Mouse (Mus musculus): ENCODE data around the gene Ubr3. TPM values are rescaled to one million over a fixed set of nuclear protein-coding genes. Genes with fewer than 3 reads are reported as not detected.

The Ubr3 gene
- total and polyA plus RNA-seq, 3 experiments, result 12.7 to 78.9 (median 40.5) TPM

DNA sequence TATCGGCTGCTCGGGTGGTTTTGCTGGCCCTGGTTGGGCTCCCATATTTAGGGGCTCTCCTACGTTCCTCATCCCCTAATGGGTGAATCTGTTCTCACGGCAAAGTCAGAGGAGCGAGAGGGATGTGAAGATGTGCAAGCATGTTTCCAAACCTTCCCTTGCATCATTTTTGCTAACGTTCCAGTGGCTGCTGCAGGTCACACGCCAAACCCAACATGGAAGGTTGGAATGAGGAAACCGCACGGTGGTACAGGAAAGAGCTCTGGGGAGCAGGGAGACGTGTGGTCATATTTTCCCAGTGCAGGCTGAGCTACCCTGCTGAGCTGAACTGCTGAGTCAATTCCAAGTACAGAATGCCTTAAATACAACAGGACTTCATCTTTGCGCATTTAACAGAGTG, 150.8 kb downstream of the Ubr3 start:
- Histone ChIP-seq H3K4me1 (ENCODE audit: insufficient read depth, low read depth, low read length) (no peaks in the 10 kb centered on the region), H3K9me3 (replicated peaks) (no peaks in the 10 kb centered on the region), H3K4me3 (ENCODE audit: low read depth, low read length) (no peak overlapping the region), H3K36me3 (replicated peaks) (no peaks in the 10 kb centered on the region), H3K27me3 (ENCODE audit: insufficient read depth, low read length) (peaks cover 4% of the 10 kb centered on the region)
- DNase-seq (ENCODE audit: low spot score) (no peak), ATAC-seq (ENCODE audit: extremely low read depth, insufficient number of reproducible peaks, low FRiP score, poor library complexity, severe bottlenecking) (no peak)
- TF ChIP-seq GATA2 (IDR thresholded peaks at IDR 0.05; ENCODE audit: borderline replicate concordance, low read depth, low read length) (no peak), GATA1 (IDR thresholded peaks at IDR 0.05; ENCODE audit: borderline replicate concordance, low read length) (no peak)

DNA sequence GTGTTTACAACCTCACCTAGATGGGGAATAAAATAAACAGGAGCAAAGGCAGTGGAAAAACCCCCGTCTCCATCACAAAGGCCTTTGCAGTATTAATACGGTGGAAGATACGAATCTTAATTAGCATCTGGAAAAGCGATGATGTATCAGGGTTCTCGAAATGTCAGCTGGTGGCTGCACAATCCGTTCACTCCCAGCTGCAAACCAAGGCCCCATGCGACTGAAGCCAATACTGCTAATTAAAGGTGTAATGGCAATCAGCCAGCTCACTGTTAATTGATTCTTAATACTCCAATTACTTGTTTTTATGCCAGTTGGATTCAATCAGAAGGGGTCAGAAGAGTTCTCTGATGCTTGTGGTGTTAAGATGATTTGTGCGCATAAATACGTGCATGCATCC, 156.8 kb downstream of the Ubr3 start:
- Histone ChIP-seq H3K9me3 (replicated peaks) (no peaks in the 10 kb centered on the region), H3K4me3 (ENCODE audit: low read depth, low read length) (no peak overlapping the region), H3K36me3 (replicated peaks) (no peaks in the 10 kb centered on the region), H3K4me1 (ENCODE audit: insufficient read depth, low read depth, low read length) (no peaks in the 10 kb centered on the region), H3K27me3 (ENCODE audit: insufficient read depth, low read length) (peaks cover 11% of the 10 kb centered on the region)
- ATAC-seq (ENCODE audit: extremely low read depth, insufficient number of reproducible peaks, low FRiP score, poor library complexity, severe bottlenecking) (no peak), DNase-seq (ENCODE audit: low spot score) (no peak)
- TF ChIP-seq CTCF (IDR thresholded peaks at IDR 0.05; ENCODE audit: low read depth, low read length), result no peak
- TF ChIP-seq GATA1 (IDR thresholded peaks at IDR 0.05; ENCODE audit: borderline replicate concordance, low read length), result no peak
- no peak for TF ChIP-seq TAL1 (conservative IDR thresholded peaks at IDR 0.05; ENCODE audit: low read depth, low read length)
- no peak for TF ChIP-seq POLR2AphosphoS5 (IDR thresholded peaks at IDR 0.05; ENCODE audit: insufficient replicate concordance, low read depth, low read length)
- no peak for TF ChIP-seq GATA2 (IDR thresholded peaks at IDR 0.05; ENCODE audit: borderline replicate concordance, low read depth, low read length)

DNA sequence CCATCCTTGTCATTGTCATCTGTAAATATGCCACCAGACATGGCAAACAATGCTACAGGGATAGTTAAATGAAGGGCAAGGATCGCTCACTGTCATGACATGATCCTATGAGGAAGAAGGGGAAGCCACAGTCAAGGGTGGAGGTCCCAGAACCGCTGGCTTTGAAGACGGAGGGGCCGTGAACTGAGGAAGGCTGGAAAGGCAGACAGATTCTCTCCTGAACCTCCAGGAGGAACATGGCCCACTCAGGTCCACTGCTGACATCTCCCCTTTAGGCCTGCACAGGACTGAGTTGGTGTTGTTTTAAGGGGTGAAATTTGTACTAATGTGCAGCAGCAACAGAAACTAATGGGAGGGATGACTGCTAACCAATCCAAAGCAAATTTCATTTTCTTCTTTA, 161.2 kb downstream of the Ubr3 start:
- ATAC-seq (ENCODE audit: extremely low read depth, insufficient number of reproducible peaks, low FRiP score, poor library complexity, severe bottlenecking) (no peak), DNase-seq (ENCODE audit: low spot score) (no peak)
- Histone ChIP-seq H3K27me3 (ENCODE audit: insufficient read depth, low read length) (peaks cover 11% of the 10 kb centered on the region), H3K4me1 (ENCODE audit: insufficient read depth, low read depth, low read length) (no peaks in the 10 kb centered on the region), H3K9me3 (replicated peaks) (no peaks in the 10 kb centered on the region), H3K36me3 (replicated peaks) (no peaks in the 10 kb centered on the region), H3K4me3 (ENCODE audit: low read depth, low read length) (no peak overlapping the region)
- no peak for TF ChIP-seq POLR2AphosphoS5 (IDR thresholded peaks at IDR 0.05; ENCODE audit: insufficient replicate concordance, low read depth, low read length)
- no peak for TF ChIP-seq GATA1 (IDR thresholded peaks at IDR 0.05; ENCODE audit: borderline replicate concordance, low read length)

DNA sequence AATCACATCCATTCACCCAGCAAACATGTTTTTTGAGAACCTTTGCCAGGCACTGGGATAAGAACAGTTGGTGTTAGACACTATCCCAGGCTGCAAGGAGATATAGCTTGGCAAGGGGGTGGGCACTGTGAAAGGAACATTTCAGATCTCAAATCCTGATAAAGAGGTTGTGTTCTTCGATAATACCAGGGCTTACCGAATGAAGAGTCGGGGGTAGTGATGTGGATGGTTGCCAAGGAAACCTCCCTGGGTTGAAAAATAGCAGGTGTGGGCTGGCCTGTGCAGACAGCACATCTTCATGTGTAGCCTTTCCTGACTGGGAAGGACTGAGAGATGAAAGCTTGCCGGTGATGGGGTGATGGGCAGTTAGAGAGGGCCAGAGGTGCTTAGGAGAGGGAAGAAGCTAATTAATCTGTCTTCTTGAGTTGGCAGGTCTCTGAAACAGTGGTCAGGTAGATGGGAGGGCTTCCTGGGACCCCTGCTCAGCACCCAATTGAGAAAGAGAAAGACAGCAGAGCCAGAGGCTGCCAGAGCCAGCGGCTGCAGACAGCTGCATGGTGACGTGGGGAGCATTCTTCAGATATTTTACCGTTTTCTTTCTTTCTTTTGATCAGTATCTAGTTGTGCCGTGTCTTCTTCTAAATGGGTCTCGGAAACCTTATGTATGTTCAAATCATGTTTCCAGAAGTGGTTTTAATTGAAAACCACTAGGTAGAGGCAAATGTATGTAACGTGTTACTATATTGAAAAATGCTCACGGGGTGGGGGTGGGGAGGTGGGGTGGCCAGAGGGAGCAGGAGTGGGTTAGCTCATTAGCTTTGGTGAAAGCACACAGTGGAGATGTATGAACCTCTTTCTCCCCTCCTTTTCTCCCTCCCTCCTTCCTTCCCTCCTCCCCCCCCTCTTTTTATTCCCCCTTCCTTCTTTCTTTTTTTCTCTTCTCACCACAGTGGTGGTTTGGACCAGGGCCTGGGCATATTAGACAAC, 163.6 kb downstream of the Ubr3 start:
- no peaks in the 10 kb centered on the region for H3K9me3 ChIP-seq (replicated peaks)
- DNase-seq (ENCODE audit: low spot score) (no peak), ATAC-seq (ENCODE audit: extremely low read depth, insufficient number of reproducible peaks, low FRiP score, poor library complexity, severe bottlenecking) (no peak)
- no peaks in the 10 kb centered on the region for H3K36me3 ChIP-seq (replicated peaks)
- H3K4me3 ChIP-seq (ENCODE audit: low read depth, low read length), result no peak overlapping the region
- TF ChIP-seq CTCF (IDR thresholded peaks at IDR 0.05; ENCODE audit: low read depth, low read length) (no peak), GATA1 (IDR thresholded peaks at IDR 0.05; ENCODE audit: borderline replicate concordance, low read length) (no peak), GATA2 (IDR thresholded peaks at IDR 0.05; ENCODE audit: borderline replicate concordance, low read depth, low read length) (no peak), POLR2AphosphoS5 (IDR thresholded peaks at IDR 0.05; ENCODE audit: insufficient replicate concordance, low read depth, low read length) (no peak), TAL1 (conservative IDR thresholded peaks at IDR 0.05; ENCODE audit: low read depth, low read length) (no peak)
- H3K27me3 ChIP-seq (ENCODE audit: insufficient read depth, low read length), result peaks cover 12% of the 10 kb centered on the region
- H3K4me1 ChIP-seq (ENCODE audit: insufficient read depth, low read depth, low read length), result no peaks in the 10 kb centered on the region

DNA sequence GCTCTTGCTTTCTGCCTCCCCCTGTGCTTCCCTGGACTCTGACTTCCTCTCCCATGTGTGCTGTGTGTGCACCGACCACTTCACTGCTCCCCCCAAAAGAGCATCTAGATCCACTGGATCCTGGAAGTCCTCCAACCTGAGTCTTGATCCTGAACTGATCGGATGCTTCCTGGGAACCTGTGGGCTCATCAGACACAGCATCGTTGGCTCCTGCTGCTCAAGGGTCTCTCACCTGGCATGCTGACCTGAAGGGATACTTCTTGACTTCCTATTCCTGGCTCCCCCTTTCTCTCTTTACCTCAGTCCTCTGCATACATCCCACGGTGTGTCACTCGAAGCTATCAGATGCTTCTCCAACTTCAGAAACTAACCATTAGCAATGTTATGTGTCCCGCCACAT, 168.1 kb downstream of the Ubr3 start:
- DNase-seq (ENCODE audit: low spot score) (no peak), ATAC-seq (ENCODE audit: extremely low read depth, insufficient number of reproducible peaks, low FRiP score, poor library complexity, severe bottlenecking) (no peak)
- Histone ChIP-seq H3K4me1 (ENCODE audit: insufficient read depth, low read depth, low read length) (no peaks in the 10 kb centered on the region), H3K9me3 (replicated peaks) (no peaks in the 10 kb centered on the region), H3K4me3 (ENCODE audit: low read depth, low read length) (no peak overlapping the region), H3K27me3 (ENCODE audit: insufficient read depth, low read length) (peaks cover 11% of the 10 kb centered on the region; the same call in 1 of the 2 replicates), H3K36me3 (replicated peaks) (no peaks in the 10 kb centered on the region)
- no peak for TF ChIP-seq CTCF (IDR thresholded peaks at IDR 0.05; ENCODE audit: low read depth, low read length)
- TF ChIP-seq GATA2 (IDR thresholded peaks at IDR 0.05; ENCODE audit: borderline replicate concordance, low read depth, low read length), result no peak
- TF ChIP-seq TAL1 (conservative IDR thresholded peaks at IDR 0.05; ENCODE audit: low read depth, low read length), result no peak
- no peak for TF ChIP-seq GATA1 (IDR thresholded peaks at IDR 0.05; ENCODE audit: borderline replicate concordance, low read length)
- TF ChIP-seq POLR2AphosphoS5 (IDR thresholded peaks at IDR 0.05; ENCODE audit: insufficient replicate concordance, low read depth, low read length), result no peak

DNA sequence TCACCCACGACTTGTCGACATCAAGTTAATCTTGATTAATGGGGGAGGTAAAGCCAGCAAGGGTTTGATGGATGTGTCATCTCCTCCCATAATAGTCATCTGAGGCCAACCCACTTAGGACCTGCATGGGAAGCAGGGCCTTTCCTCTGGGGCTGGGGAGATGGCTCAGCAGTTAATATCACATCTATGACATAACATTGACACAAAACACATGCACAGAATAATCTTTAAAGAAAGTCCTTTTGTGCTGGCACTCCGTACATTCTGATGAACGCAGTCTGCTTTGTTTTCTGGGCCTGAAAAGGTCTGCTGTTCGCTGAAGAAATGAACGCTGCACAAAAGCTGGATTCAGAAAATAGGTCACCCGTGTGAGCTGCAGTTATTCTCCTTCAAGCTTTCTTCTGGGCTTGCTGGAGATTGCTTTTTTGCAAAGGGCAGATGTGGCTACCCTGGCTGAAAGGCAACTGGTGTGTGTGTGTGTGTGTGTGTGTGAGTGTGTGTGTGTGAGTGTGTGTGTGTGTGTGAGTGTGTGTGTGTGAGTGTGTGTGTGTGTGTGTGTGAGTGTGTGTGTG, 168.8 kb downstream of the Ubr3 start:
- no peaks in the 10 kb centered on the region for H3K4me1 ChIP-seq (ENCODE audit: insufficient read depth, low read depth, low read length)
- no peak overlapping the region for H3K4me3 ChIP-seq (ENCODE audit: low read depth, low read length)
- no peak for DNase-seq (ENCODE audit: low spot score)
- H3K36me3 ChIP-seq (replicated peaks), result no peaks in the 10 kb centered on the region
- no peaks in the 10 kb centered on the region for H3K9me3 ChIP-seq (replicated peaks)
- no peak for ATAC-seq (ENCODE audit: extremely low read depth, insufficient number of reproducible peaks, low FRiP score, poor library complexity, severe bottlenecking)
- peaks cover 8% of the 10 kb centered on the region; the same call in 1 of the 2 replicates for H3K27me3 ChIP-seq (ENCODE audit: insufficient read depth, low read length)
- no peak for TF ChIP-seq GATA1 (IDR thresholded peaks at IDR 0.05; ENCODE audit: borderline replicate concordance, low read length)
- no peak for TF ChIP-seq POLR2AphosphoS5 (IDR thresholded peaks at IDR 0.05; ENCODE audit: insufficient replicate concordance, low read depth, low read length)
- TF ChIP-seq TAL1 (conservative IDR thresholded peaks at IDR 0.05; ENCODE audit: low read depth, low read length), result no peak
- no peak for TF ChIP-seq GATA2 (IDR thresholded peaks at IDR 0.05; ENCODE audit: borderline replicate concordance, low read depth, low read length)
- TF ChIP-seq CTCF (IDR thresholded peaks at IDR 0.05; ENCODE audit: low read depth, low read length), result no peak
